Mouse (Mus musculus) limb, embryonic 15.5 days (tissue): ENCODE data around the gene Psma1. TPM values are rescaled to one million over a fixed set of nuclear protein-coding genes. Genes with fewer than 3 reads are reported as not detected.
A peak's percentile ranks its signal among the peaks of the same experiment; 100 is the strongest.

Experiments used
- ATAC-seq: fragments of 200-750 bp; cut with Nextera tagmentation; 2 replicates; pipeline ENCODE4 v1.8.0; 2017; ENCODE audit warnings: low read depth, moderate TSS enrichment; ENCODE audit not compliant: insufficient number of reproducible peaks, low FRiP score, low TSS enrichment
- H3K27ac ChIP-seq: fragments of 300-500 bp; sonication (generic); 2 replicates; pipeline ENCODE4 v1.5.1; 2015; ENCODE audit warnings: moderate library complexity, mild to moderate bottlenecking, inconsistent platforms
- H3K27me3 ChIP-seq: fragments of 300-500 bp; sonication (generic); 2 replicates; pipeline ENCODE4 v1.6.1; 2015; ENCODE audit warnings: inconsistent platforms
- H3K36me3 ChIP-seq: fragments of 300-500 bp; sonication (generic); 2 replicates; pipeline ENCODE4 v1.6.1; 2015; ENCODE audit warnings: inconsistent platforms
- H3K4me1 ChIP-seq: fragments of 300-500 bp; sonication (generic); 2 replicates; pipeline ENCODE4 v1.6.1; 2015; ENCODE audit warnings: inconsistent platforms
- H3K4me2 ChIP-seq: fragments of 300-500 bp; sonication (generic); 2 replicates; pipeline ENCODE4 v1.6.1; 2015; ENCODE audit warnings: mild to moderate bottlenecking, inconsistent platforms
- H3K4me3 ChIP-seq: fragments of 300-500 bp; sonication (generic); 2 replicates; pipeline ENCODE4 v1.5.1; 2015; ENCODE audit warnings: mild to moderate bottlenecking, inconsistent platforms
- H3K9ac ChIP-seq: fragments of 300-500 bp; sonication (generic); 2 replicates; pipeline ENCODE4 v1.6.1; 2015; ENCODE audit warnings: inconsistent platforms
- H3K9me3 ChIP-seq: fragments of 300-500 bp; sonication (generic); 2 replicates; pipeline ENCODE4 v1.6.1; 2016; ENCODE audit warnings: inconsistent platforms
- WGBS: fragments of 180-500 bp; shearing (Covaris S2); methylation state at CpG from one replicate; pipeline ENCODE4 v1.1.7; 2015; 5-methylcytosine and 5-hydroxymethylcytosine counted together
- polyA plus RNA-seq: library from polyadenylated mRNA; unstranded; fragments of >200 nt; fragmentation: Nextera tagmentation; extraction: Ambion mirVana; gene quantifications from 2 replicates; pipeline ENCODE4 v1.2.1, GENCODE M21; 2015

The Psma1 gene
- 336 and 352 TPM in 2 replicates for polyA plus RNA-seq

GRCm38 (mm10) chr7:114276005-114276752 is at the start of gene Psma1:
Psma1 (minus strand) TSS chr7:114276118.
- H3K9me3 ChIP-seq: no peaks in the 10 kb centered on the region
- ATAC-seq: peak; percentile 88
- peak within 1 kb of the TSS; percentile 78 for H3K27ac ChIP-seq
- H3K36me3 ChIP-seq: peaks cover 21% of the 10 kb centered on the region
- H3K4me1 ChIP-seq: peaks cover 14% of the 10 kb centered on the region
- peak within 1 kb of the TSS; percentile 73 for H3K4me3 ChIP-seq
- under 1% methylated on average over 39 of the region's 39 CpGs for WGBS
- H3K27me3 ChIP-seq: no peaks in the 10 kb centered on the region
- peak within 1 kb of the TSS; percentile 71 for H3K4me2 ChIP-seq
- H3K9ac ChIP-seq: peak within 1 kb of the TSS; percentile 80

DNA sequence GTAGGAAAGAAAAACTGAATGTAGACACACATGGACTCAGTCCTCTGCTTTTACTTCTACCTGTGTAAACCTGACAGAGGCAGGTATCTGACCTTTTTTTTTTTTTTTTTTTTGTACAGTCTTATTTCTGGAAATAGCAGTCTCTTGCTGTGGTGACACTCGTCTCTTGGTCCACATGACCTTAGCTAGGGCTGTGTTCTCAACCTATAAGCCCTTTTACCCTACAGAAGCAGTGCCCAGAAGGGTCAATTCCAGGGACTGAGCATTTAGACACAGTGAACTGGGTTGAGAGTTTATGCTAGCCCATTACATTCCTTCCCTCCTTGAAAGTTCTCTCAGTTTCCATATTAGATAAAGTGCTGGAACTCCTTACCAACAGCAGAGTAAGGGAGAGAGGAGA is 47.6 kb upstream of the Psma1 start:
- peak overlapping the region; percentile 88 for H3K27ac ChIP-seq
- H3K9me3 ChIP-seq: no peaks in the 10 kb centered on the region
- H3K4me1 ChIP-seq: peaks cover 21% of the 10 kb centered on the region
- no peaks in the 10 kb centered on the region for H3K27me3 ChIP-seq
- no peak overlapping the region for H3K9ac ChIP-seq
- 72% methylated on average over 1 of the region's 1 CpGs for WGBS
- H3K36me3 ChIP-seq: no peaks in the 10 kb centered on the region
- ATAC-seq: no peak
- H3K4me3 ChIP-seq: no peak overlapping the region
- no peak overlapping the region for H3K4me2 ChIP-seq

- no peak overlapping the region for H3K9ac ChIP-seq
- peaks cover 21% of the 10 kb centered on the region for H3K4me1 ChIP-seq
- H3K27me3 ChIP-seq: no peaks in the 10 kb centered on the region
- H3K9me3 ChIP-seq: no peaks in the 10 kb centered on the region
- H3K4me2 ChIP-seq: peak overlapping the region; percentile 17; the same call in 1 of the 2 replicates
- 25% methylated on average over 9 of the region's 9 CpGs for WGBS
- no peaks in the 10 kb centered on the region for H3K36me3 ChIP-seq
- peak overlapping the region; percentile 88 for H3K27ac ChIP-seq
- H3K4me3 ChIP-seq: no peak overlapping the region
- peak; percentile 84 for ATAC-seq
Observed at GRCm38 (mm10) chr7:114322531-114323441, 46.9 kb upstream of the Psma1 start.

- H3K27me3 ChIP-seq: no peaks in the 10 kb centered on the region
- no peak overlapping the region for H3K4me2 ChIP-seq
- no peak for ATAC-seq
- no peak overlapping the region for H3K4me3 ChIP-seq
- peaks cover 28% of the 10 kb centered on the region for H3K4me1 ChIP-seq
- H3K9me3 ChIP-seq: no peaks in the 10 kb centered on the region
- H3K9ac ChIP-seq: no peak overlapping the region
- no peaks in the 10 kb centered on the region for H3K36me3 ChIP-seq
- H3K27ac ChIP-seq: peak overlapping the region; percentile 72
- 29% methylated on average over 5 of the region's 5 CpGs for WGBS
Observed at GRCm38 (mm10) chr7:114321694-114322372, 45.9 kb upstream of the Psma1 start.

DNA sequence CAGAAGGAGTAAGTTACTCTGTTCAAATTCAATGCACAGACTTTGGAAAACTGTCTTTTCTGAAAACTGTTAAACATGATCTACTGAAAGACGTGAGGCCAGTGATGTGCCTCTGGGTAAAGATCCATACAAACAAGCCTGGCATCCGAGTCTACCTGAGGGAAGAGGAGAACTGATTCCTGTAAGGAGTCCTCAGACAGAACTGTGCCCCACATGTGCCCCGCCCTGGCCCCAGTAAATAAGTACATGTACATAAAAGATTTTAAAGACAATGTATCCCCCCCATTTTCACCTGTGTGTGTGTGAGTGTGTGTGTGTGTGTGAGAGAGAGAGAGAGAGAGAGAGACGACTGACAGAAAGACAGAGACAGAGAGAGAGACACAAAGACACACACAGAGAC is 42.0 kb upstream of the Psma1 start:
- H3K27ac ChIP-seq: no peak overlapping the region
- no peak overlapping the region for H3K9ac ChIP-seq
- H3K4me2 ChIP-seq: no peak overlapping the region
- H3K4me1 ChIP-seq: peaks cover 23% of the 10 kb centered on the region
- no peaks in the 10 kb centered on the region for H3K36me3 ChIP-seq
- no peaks in the 10 kb centered on the region for H3K9me3 ChIP-seq
- H3K4me3 ChIP-seq: no peak overlapping the region
- no peak for ATAC-seq
- H3K27me3 ChIP-seq: no peaks in the 10 kb centered on the region
- WGBS: 79% methylated on average over 4 of the region's 4 CpGs

DNA sequence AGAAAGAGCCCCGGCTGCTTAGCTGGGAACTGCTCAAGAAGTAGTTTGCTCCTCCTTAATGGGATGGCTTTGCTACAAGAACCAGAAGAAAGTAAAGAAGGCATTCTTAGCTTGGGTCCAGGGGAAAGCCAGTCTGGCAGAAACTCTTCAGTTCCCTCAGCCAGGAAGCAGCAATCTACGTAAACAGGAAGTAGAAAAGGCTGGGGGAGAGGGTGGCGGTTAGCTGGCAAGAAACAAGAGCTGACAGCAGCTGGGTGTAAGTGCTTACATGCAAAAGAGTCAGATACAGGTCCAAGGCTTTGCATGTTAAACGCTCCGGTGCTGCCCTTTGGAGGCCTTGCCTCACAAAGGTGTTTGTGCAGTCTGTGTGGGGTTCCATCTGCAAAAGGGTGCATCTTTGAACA is 41.5 kb upstream of the Psma1 start:
- ATAC-seq: no peak
- H3K4me1 ChIP-seq: peaks cover 18% of the 10 kb centered on the region; the same call in 1 of the 2 replicates
- H3K36me3 ChIP-seq: no peaks in the 10 kb centered on the region
- 39% methylated on average over 5 of the region's 5 CpGs for WGBS
- H3K4me3 ChIP-seq: no peak overlapping the region
- H3K4me2 ChIP-seq: no peak overlapping the region
- H3K9me3 ChIP-seq: no peaks in the 10 kb centered on the region
- H3K27ac ChIP-seq: peak overlapping the region; percentile 74
- H3K9ac ChIP-seq: no peak overlapping the region
- no peaks in the 10 kb centered on the region for H3K27me3 ChIP-seq

- H3K36me3 ChIP-seq: no peaks in the 10 kb centered on the region
- H3K9ac ChIP-seq: no peak overlapping the region
- no peak overlapping the region for H3K27ac ChIP-seq
- ATAC-seq: no peak
- H3K4me3 ChIP-seq: no peak overlapping the region
- no peaks in the 10 kb centered on the region for H3K9me3 ChIP-seq
- peaks cover 12% of the 10 kb centered on the region; the same call in 1 of the 2 replicates for H3K4me1 ChIP-seq
- H3K4me2 ChIP-seq: no peak overlapping the region
- H3K27me3 ChIP-seq: no peaks in the 10 kb centered on the region
- 81% methylated on average over 5 of the region's 5 CpGs for whole genome bisulfite sequencing
Observed at GRCm38 (mm10) chr7:114316361-114316871, 40.5 kb upstream of the Psma1 start.

- H3K4me1 ChIP-seq: no peaks in the 10 kb centered on the region
- 75% methylated on average over 5 of the region's 5 CpGs for WGBS
- H3K9ac ChIP-seq: no peak overlapping the region
- no peaks in the 10 kb centered on the region for H3K27me3 ChIP-seq
- H3K27ac ChIP-seq: no peak overlapping the region
- H3K4me3 ChIP-seq: no peak overlapping the region
- no peaks in the 10 kb centered on the region for H3K36me3 ChIP-seq
- H3K4me2 ChIP-seq: no peak overlapping the region
- H3K9me3 ChIP-seq: no peaks in the 10 kb centered on the region
- no peak for ATAC-seq
Observed at GRCm38 (mm10) chr7:114311209-114311608, 35.3 kb upstream of the Psma1 start.

DNA sequence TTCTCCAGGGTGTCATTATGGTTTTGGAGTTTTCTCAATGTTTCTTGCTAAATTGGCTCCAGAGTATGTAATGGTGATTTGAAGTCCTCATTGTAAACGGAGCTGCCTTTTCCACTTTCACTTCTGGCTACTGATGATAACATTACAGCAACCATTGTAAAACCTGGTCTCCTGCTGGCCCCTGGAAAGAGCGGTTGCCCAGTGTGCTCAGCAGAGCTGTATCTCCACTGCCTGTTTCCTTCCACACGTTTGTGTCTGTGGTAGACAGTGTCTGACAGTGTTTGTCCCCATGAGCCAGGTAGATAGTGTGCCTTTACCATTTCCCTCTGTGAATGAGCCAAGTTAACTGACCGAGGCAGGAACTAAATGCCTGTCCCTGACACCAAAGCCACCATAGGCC is 33.1 kb upstream of the Psma1 start:
- H3K9ac ChIP-seq: no peak overlapping the region
- no peaks in the 10 kb centered on the region for H3K4me1 ChIP-seq
- H3K36me3 ChIP-seq: no peaks in the 10 kb centered on the region
- H3K4me3 ChIP-seq: no peak overlapping the region
- 42% methylated on average over 4 of the region's 4 CpGs for WGBS
- H3K27me3 ChIP-seq: no peaks in the 10 kb centered on the region
- no peak overlapping the region for H3K4me2 ChIP-seq
- no peaks in the 10 kb centered on the region for H3K9me3 ChIP-seq
- no peak overlapping the region for H3K27ac ChIP-seq
- ATAC-seq: no peak

- no peak overlapping the region for H3K4me3 ChIP-seq
- no peaks in the 10 kb centered on the region for H3K27me3 ChIP-seq
- no peaks in the 10 kb centered on the region for H3K36me3 ChIP-seq
- WGBS: 63% methylated on average over 4 of the region's 4 CpGs
- H3K9me3 ChIP-seq: no peaks in the 10 kb centered on the region
- H3K27ac ChIP-seq: no peak overlapping the region
- H3K4me2 ChIP-seq: no peak overlapping the region
- H3K4me1 ChIP-seq: no peaks in the 10 kb centered on the region
- H3K9ac ChIP-seq: no peak overlapping the region
- ATAC-seq: no peak
Observed at GRCm38 (mm10) chr7:114301293-114301782, 25.4 kb upstream of the Psma1 start.

DNA sequence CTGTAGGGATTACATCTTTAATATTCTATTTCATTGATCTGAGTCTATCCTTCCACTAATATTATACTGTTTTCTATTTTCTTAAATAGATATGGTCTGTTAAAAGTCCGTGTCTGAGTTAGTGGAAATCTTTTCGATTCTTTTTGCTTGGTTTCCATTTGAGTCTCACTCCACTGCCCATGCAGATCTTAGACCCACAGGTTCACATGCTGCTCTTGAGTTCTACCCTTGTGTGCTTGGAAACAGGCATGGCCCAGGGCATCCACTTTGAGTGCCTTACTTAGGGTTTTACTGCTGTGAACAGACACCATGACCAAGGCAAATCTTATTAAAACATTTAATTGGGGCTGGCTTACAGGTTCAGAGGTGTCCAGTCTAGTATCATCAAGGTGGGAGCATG is 24.9 kb upstream of the Psma1 start:
- no peaks in the 10 kb centered on the region for H3K36me3 ChIP-seq
- no peaks in the 10 kb centered on the region for H3K4me1 ChIP-seq
- H3K27ac ChIP-seq: no peak overlapping the region
- H3K27me3 ChIP-seq: no peaks in the 10 kb centered on the region
- no peak for ATAC-seq
- 88% methylated on average over 2 of the region's 2 CpGs for WGBS
- no peak overlapping the region for H3K4me2 ChIP-seq
- H3K9ac ChIP-seq: no peak overlapping the region
- H3K9me3 ChIP-seq: no peaks in the 10 kb centered on the region
- H3K4me3 ChIP-seq: no peak overlapping the region
